Mouse (Mus musculus): ENCODE data around the gene Map2k1. TPM values are rescaled to one million over a fixed set of nuclear protein-coding genes. Genes with fewer than 3 reads are reported as not detected.
"Not testable (repeated sequence)": the region's sequence is repeated elsewhere in the genome, so short reads cannot be mapped to it uniquely, and the experiment has no call there.

The Map2k1 gene
- polyA plus RNA-seq, 1 experiment = 175 TPM

DNA sequence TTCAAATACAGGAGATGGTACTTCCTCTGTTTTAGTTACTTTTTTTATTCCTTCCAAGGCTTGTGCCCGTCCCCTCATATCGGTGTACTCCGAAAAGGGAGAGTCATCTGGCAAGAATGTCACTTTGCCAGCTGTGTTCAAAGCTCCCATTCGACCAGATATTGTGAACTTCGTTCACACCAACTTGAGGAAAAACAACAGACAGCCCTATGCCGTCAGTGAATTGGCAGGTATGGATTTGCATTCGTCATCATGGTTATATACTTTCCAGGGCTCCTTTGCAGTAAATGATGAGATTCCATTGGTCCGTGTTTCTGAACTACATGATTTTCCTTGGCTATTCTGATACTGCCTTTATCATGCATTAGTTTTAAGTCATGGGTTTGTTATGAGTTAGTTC is 78.7 kb downstream of the Map2k1 start:
- H3K4me3 ChIP-seq (ENCODE audit: insufficient read depth, low read length) = no peak overlapping the region; the same call in 1 of the 2 replicates
- no peak for TF ChIP-seq POLR2A (IDR thresholded peaks at IDR 0.05; ENCODE audit: extremely low read depth, insufficient read depth, low read length)
- H3K4me1 ChIP-seq (ENCODE audit: control insufficient read depth, insufficient read depth, low read length) = peaks cover 3% of the 10 kb centered on the region; the same call in 1 of the 2 replicates
- H3K27ac ChIP-seq (ENCODE audit: insufficient read depth, low read length) = no peak overlapping the region

DNA sequence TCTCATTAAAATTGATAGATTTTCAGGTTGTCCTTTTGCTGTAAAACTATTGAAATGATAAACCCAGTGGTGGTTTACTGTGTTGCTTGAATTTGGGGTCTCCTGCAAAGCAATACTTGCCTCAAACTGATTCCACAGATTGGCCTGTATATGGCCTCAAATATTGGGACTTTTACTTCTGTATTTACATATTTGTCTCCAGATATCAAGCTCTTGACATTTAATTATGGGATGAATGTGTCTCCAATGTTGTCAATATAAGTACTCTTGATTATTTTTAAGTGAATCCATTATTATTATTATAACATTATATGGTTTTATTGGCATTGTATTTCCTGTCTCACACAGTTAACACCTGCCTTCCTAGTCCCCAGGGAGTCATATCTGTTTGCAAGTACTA is 79.1 kb downstream of the Map2k1 start:
- TF ChIP-seq CTCF (IDR thresholded peaks at IDR 0.05; ENCODE audit: extremely low read depth, insufficient read depth, low read length) (no peak), POLR2A (IDR thresholded peaks at IDR 0.05; ENCODE audit: extremely low read depth, insufficient read depth, low read length) (no peak)
- no peak overlapping the region for H3K27ac ChIP-seq (ENCODE audit: insufficient read depth, low read length)
- H3K4me1 ChIP-seq (ENCODE audit: control insufficient read depth, insufficient read depth, low read length) = peaks cover 3% of the 10 kb centered on the region; the same call in 1 of the 2 replicates
- peak overlapping the region; percentile 88; the same call in 1 of the 2 replicates for H3K4me3 ChIP-seq (ENCODE audit: insufficient read depth, low read length)

DNA sequence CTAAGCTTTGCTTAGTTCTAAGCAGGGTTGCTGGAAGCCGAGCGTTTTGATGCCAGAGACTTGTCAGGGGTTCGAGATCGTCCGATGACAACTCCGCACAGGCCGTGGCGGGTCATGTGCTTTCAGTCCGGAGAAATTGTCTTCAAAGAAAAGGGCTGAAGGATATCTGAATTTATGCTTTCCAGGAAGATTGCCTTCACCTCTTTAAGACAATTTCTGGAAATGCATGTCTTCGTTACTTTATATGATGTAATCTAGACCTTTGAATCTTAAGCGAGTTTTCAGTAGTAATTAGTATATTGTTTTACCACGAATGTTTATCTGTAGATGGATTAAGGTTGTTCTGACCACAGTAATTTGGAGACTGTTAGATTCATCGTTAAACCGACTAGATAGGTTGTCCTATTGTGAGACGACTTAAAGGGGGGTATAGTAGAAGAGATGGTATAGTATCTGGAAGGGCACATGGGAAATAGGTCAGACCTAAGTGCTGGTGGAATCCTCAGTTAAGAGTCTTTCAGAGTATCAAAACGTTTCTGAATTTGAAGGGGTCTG is 79.7 kb downstream of the Map2k1 start:
- Histone ChIP-seq H3K27ac (ENCODE audit: insufficient read depth, low read length) (no peak overlapping the region), H3K4me1 (ENCODE audit: control insufficient read depth, insufficient read depth, low read length) (peaks cover 3% of the 10 kb centered on the region; the same call in 1 of the 2 replicates), H3K4me3 (ENCODE audit: insufficient read depth, low read length) (peak overlapping the region; percentile 88)
- TF ChIP-seq POLR2A (IDR thresholded peaks at IDR 0.05; ENCODE audit: extremely low read depth, insufficient read depth, low read length) (no peak), CTCF (IDR thresholded peaks at IDR 0.05; ENCODE audit: extremely low read depth, insufficient read depth, low read length) (no peak)

DNA sequence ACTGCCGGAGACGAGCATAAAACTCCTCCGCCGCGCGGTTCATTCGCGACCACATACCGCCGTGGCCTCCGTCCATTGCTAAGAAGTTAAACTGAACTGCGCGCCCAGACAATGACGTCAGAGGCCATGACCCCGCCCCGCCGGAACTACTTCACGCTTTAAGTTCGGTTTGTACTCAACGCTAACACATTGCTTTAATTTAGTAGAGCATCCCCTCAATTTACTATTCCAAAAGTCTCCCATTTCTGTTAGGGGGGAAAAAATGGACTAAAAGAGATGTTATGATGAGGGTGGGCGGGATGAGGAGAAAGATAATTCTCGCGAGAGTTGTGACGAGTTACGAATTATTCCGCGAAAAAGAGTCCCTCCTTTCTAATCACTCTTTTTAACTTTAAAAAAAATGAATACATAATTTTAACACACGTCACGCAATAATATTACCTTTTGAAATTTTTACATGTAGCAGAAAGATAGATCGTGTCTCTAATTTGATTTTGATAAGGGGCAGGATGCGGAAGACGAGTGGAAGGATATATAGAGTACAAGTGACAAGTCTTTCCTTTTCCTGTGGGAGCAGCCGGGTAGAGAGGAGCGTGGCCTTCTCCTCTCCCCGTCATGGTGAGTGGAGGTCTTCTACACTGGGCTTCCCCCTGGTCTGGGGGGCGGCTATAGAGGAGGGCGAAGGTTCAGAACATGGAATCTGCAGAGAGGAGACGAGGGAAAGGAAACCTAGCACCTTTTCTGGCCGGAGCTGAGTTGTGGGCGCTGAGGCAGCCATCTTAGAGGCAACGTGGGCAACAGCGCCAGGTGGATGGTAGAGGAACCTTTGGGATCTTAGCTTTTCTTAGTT is 80.4 kb downstream of the Map2k1 start, which contains the start of the genes Zwilch and Rpl4:
Zwilch (minus strand) TSS at position 289 of the 850 bp plus-strand sequence.
Rpl4 (plus strand) TSS at position 560 of the 850 bp plus-strand sequence.
- Histone ChIP-seq H3K27ac (ENCODE audit: insufficient read depth, low read length) (peak within 1 kb of the TSS; percentile 86), H3K4me1 (ENCODE audit: control insufficient read depth, insufficient read depth, low read length) (peaks cover 3% of the 10 kb centered on the region; the same call in 1 of the 2 replicates), H3K4me3 (ENCODE audit: insufficient read depth, low read length) (peak within 1 kb of the TSS; percentile 88)
- peak; percentile 97 for TF ChIP-seq POLR2A (IDR thresholded peaks at IDR 0.05; ENCODE audit: extremely low read depth, insufficient read depth, low read length)
- TF ChIP-seq CTCF (IDR thresholded peaks at IDR 0.05; ENCODE audit: extremely low read depth, insufficient read depth, low read length) = no peak

DNA sequence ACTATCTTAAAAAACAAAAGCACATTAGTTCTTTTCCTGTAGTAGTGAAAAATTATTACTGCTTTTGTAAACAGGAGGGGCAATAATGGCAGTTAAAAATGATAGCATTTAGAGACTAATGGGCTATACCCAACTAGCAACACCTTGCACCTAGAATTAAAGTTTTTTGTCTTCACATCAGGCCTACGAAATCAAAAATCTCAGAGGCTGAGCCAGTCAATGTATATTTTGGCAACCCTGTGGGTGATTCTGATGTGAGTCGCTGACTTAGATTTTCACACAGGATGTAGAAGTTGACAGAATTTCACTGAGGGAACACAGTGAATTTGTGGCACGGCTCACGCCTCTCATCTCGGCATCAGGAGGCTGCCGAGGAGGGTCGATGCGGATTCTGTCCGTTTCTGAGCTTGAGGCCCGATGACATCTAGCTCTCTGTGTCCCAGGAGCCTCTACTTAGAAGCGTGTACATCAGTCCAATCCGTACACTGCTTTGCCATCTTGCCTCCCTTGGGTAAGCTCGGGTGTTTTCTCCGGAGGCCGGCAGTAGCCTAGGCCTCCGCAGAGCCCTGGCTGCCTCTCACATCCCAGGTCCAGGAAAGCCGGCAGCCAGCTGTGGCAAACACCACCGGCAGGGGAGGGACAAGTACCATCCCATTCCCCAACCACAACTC is 81.2 kb downstream of the Map2k1 start:
- Histone ChIP-seq H3K4me1 (ENCODE audit: control insufficient read depth, insufficient read depth, low read length) (peaks cover 3% of the 10 kb centered on the region; the same call in 1 of the 2 replicates), H3K27ac (ENCODE audit: insufficient read depth, low read length) (no peak overlapping the region), H3K4me3 (ENCODE audit: insufficient read depth, low read length) (peak overlapping the region; percentile 88)
- TF ChIP-seq POLR2A (IDR thresholded peaks at IDR 0.05; ENCODE audit: extremely low read depth, insufficient read depth, low read length) = no peak
- no peak for TF ChIP-seq CTCF (IDR thresholded peaks at IDR 0.05; ENCODE audit: extremely low read depth, insufficient read depth, low read length)

DNA sequence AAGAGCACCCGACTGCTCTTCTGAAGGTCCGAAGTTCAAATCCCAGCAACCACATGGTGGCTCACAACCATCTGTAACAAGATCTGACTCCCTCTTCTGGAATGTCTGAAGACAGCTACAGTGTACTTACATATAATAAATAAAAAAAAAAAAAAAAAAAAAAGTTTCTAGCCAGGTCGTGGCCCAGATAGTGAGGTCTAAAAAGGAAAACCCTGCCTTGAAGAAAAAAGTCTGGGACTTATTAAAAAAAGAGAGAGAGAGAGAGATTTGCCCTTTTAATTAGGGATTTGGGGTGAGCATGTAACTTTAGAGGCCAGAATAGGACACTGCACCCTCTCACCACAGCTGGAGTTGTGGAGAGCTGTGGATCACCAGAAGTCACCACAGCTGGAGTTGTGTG is 83.5 kb downstream of the Map2k1 start:
- H3K4me1 ChIP-seq (ENCODE audit: control insufficient read depth, insufficient read depth, low read length); H3K4me3 ChIP-seq (ENCODE audit: insufficient read depth, low read length); H3K27ac ChIP-seq (ENCODE audit: insufficient read depth, low read length): not testable (repeated sequence)

DNA sequence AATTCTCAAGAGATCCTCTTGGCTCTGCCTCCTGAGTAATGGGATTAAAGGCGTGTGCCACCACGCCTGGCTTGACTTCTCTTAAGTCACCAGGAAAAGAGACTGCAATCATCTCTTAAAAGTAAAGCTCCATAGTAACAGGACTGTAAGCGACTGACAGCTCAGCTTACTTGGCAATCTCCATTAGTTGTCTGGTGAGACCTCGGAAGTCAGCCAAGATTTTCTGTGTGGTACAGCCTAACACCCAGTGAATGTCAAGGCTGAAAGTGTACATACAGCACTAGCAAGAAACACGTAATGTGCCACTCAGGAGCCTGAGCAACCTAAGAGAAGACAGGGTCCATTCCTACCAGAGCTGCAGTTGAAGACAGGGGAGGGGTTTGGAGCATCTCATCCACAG is 93.0 kb downstream of the Map2k1 start:
- Histone ChIP-seq H3K4me1 (ENCODE audit: control insufficient read depth, insufficient read depth, low read length) (no peaks in the 10 kb centered on the region), H3K4me3 (ENCODE audit: insufficient read depth, low read length) (no peak overlapping the region), H3K27ac (ENCODE audit: insufficient read depth, low read length) (no peak overlapping the region)
- TF ChIP-seq CTCF (IDR thresholded peaks at IDR 0.05; ENCODE audit: extremely low read depth, insufficient read depth, low read length) (no peak), POLR2A (IDR thresholded peaks at IDR 0.05; ENCODE audit: extremely low read depth, insufficient read depth, low read length) (no peak)

DNA sequence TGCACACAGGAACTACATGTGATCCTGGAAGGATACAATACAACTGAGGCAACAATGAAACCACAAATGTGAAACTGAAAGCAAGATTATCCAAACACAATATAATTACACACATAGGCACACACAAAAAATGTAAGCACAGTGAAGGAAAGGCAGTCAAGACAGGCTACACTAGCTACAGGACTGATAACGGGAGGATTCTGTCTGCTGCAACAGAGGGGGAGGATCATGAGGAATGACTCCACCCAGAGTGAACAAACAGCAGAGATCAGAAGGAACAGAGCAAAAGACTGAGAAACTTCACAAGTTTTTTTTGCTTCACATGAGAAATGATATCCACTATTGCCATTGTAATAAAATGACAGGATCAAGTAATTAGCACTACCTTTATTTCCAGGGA is 96.8 kb downstream of the Map2k1 start:
- TF ChIP-seq POLR2A (IDR thresholded peaks at IDR 0.05; ENCODE audit: extremely low read depth, insufficient read depth, low read length) = no peak
- TF ChIP-seq CTCF (IDR thresholded peaks at IDR 0.05; ENCODE audit: extremely low read depth, insufficient read depth, low read length) = no peak
- no peak overlapping the region for H3K4me3 ChIP-seq (ENCODE audit: insufficient read depth, low read length)
- H3K4me1 ChIP-seq (ENCODE audit: control insufficient read depth, insufficient read depth, low read length) = no peaks in the 10 kb centered on the region
- no peak overlapping the region for H3K27ac ChIP-seq (ENCODE audit: insufficient read depth, low read length)

DNA sequence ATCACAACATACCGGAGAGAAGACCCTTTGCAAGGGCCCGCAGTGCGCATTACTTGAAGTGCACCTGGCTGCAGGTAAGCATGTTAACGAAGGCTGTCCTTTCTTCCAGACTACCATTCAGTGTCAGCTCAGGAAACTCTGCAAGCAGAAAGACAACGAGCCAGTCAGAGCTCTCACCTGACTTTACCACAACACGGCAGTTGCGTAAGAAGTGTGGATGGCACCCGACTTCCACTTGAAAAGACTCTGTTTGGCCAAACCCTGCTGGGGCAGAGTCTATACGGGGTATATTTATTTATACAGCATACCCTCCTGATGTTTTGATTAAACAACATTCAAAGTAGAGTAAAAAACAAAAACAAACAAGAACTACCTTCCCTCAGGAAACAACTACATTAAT is 113.6 kb downstream of the Map2k1 start:
- Histone ChIP-seq H3K4me3 (ENCODE audit: insufficient read depth, low read length) (no peak overlapping the region), H3K4me1 (ENCODE audit: control insufficient read depth, insufficient read depth, low read length) (no peaks in the 10 kb centered on the region), H3K27ac (ENCODE audit: insufficient read depth, low read length) (no peak overlapping the region)
- no peak for TF ChIP-seq POLR2A (IDR thresholded peaks at IDR 0.05; ENCODE audit: extremely low read depth, insufficient read depth, low read length)
- TF ChIP-seq CTCF (IDR thresholded peaks at IDR 0.05; ENCODE audit: extremely low read depth, insufficient read depth, low read length) = no peak

All from cortical plate, adult 2 months (tissue).